Mouse (Mus musculus) layer of hippocampus, adult 9-10 months (tissue): ENCODE data around the gene Galnt10.

Experiments
- DNase-seq: peaks from one replicate; pipeline ENCODE4 v3.0.0; 2022; ENCODE audit warnings: low spot score

Galnt10 gene

DNA sequence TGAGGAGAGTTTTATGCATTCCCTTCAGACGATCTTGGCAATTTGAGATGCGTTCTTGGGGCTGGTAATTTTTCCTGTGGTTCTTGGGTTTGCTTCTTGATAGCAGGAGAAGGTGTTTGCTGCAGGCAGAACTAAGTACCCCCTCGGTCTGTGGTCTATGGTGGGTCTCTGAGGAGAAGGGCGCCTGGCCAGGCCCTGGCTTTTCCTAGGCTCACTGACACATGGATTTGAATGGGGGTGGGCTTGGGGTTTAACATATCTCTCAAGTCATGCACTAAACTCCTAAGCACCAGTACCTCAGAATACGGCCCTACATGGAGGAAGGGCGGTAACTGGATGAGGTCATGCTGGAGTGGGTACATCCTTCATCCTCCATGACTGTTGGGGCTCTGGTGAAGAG is 13.5 kb downstream of the Galnt10 start:
- DNase-seq, result no peak

GRCm38 (mm10) chr11:57660156-57660555 is 14.9 kb downstream of the Galnt10 start:
- no peak for DNase-seq

DNA sequence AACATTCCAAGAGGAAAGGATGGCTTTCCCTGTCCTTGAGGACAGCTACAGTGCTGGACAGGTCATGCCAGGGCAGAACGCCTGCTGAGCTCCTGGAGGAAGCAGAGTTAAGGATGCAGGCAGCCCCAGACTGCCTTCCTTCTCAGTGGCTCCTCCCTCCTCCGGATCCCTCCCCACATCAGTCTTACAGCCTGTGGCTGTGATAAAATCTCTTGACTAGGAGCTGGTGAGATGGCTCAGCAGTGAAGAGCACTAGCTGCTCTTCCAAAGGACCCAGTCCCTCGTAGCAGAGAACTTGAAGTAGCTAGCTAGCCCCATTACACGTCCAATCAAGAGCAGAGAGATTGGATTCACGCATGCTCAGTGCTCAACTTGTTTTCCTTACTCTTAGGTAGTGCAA is 15.6 kb downstream of the Galnt10 start:
- DNase-seq, result no peak

- no peak for DNase-seq
Observed at GRCm38 (mm10) chr11:57661492-57662229, 16.4 kb downstream of the Galnt10 start.

- DNase-seq, result no peak
Observed at GRCm38 (mm10) chr11:57662231-57662630, 17.0 kb downstream of the Galnt10 start.

DNA sequence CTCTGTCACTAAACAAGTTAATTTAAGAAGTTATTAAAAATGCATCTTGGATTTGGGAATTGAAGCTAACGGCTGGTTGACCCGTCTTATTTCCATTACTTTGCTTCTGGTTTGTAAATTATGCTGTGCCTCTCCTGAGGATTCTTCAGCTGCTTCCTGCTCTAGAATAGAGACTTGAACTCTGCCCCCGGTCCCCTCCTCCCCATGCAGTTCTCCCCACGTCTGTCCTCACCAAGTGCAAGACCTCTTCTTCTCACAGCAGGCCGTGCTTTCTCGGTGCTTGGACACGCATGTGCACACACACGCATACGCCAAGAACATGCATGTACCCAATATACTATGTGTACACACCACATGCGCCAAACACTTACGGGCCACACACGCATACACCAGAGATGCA is 18.0 kb downstream of the Galnt10 start:
- no peak for DNase-seq

DNA sequence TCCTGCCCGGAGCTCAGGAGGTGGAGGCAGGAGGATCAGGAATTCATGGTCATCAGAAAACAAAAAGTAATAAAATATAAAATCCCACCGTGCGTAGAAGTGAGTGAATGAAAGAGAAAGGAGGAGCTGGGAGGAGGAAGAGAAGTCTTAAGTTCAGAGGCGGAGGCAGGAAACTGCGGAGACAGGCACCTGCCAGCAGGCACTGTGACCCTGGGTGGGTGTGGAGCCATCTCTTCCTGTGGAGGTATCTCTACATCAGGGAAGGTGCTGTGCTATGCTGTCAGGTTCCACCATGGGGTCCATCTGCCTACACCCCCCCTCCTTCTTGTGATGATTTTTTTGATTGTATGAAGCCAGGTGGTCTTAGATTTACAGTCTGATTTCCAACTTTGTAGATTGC is 19.5 kb downstream of the Galnt10 start:
- DNase-seq, result no peak

DNA sequence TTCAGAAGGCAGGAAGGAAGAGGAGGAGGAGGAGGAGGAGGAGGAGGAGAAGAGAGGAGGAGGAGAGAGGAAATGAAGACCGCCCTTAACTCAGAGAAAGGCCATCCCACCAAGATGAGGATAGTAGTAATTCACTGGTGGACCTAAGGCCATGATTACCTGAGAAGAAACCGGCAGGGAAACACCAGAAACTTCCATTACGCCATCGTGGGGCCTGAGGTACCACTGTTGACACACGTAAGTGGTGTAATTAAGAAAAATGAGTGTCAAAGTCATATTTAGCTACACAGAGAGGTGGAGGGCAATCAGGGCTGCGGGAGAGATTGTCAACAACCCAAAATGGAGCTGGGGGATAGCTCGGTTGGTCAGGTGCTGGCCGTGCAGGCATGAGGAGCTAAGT is 23.0 kb downstream of the Galnt10 start:
- no peak for DNase-seq

DNA sequence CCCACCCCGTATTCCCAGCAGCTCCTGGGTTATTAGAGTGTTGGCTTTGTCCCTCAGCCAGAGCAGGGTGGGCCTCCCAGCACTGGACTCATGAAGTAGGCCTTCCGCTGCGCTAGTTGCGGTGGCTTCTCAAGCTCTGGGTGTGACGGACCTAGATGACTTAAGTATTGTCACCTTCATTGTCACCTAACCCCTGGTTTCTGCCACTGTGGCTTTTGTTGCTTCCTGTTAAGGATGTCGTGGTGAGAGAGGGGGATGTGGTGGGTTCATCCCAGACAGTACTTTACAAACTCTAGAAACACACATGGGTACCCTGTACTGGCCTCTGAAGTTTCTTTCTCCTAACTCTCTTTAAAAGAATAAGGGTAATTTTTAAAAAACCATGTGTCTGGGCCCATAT is 24.3 kb downstream of the Galnt10 start:
- DNase-seq, result no peak

- no peak for DNase-seq
Observed at GRCm38 (mm10) chr11:57671120-57671697, 26.0 kb downstream of the Galnt10 start.

- no peak for DNase-seq
Observed at GRCm38 (mm10) chr11:57671797-57672196, 26.6 kb downstream of the Galnt10 start.

GRCm38 (mm10) chr11:57672995-57673394 is 27.8 kb downstream of the Galnt10 start:
- DNase-seq, result no peak

- DNase-seq, result no peak
Observed at GRCm38 (mm10) chr11:57673977-57674687, 28.9 kb downstream of the Galnt10 start.

- DNase-seq, result no peak
Observed at GRCm38 (mm10) chr11:57677261-57677660, 32.0 kb downstream of the Galnt10 start.

GRCm38 (mm10) chr11:57682589-57682988 is 37.3 kb downstream of the Galnt10 start:
- DNase-seq, result no peak

GRCm38 (mm10) chr11:57683125-57683524 is 37.9 kb downstream of the Galnt10 start:
- DNase-seq, result no peak

DNA sequence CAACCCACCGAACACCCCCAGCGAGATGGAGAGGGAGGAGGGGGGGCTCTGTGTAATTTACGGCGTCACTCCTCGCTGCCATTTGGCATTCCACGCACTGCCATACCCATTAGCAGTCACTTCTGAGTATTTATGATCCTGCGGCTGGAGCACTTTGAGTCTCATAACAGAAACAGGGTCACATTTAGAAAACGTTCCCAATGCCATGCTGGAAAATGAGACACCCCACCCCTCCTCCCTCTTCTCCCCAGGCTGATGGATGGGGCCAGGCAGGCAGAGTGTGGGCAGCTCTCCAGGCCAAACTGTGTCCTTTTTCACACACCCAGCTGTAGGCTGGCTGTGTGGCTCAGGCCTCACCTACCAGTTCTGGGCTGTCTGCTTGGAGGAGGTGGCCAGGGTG is 38.7 kb downstream of the Galnt10 start:
- DNase-seq, result no peak

DNA sequence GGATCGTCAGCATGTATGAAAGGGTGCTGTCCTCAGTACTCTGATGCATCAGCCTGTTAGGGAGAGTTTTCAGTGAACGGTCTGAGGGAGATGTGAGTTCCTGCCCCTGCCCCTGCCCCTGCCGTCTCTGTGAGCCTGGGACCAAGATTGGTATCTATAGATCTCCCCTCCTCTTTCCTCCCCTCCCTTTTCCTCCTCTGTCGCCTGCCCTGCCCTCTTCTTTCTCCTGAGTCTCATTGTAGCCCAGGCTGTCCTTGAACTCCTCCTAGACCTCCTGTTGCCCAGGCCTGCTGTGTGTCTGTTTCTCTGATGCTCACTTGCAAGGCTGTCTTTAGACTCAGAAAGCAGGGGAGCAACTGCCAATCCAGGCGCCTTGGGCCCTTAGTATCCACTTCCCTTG is 39.6 kb downstream of the Galnt10 start:
- DNase-seq, result no peak

DNA sequence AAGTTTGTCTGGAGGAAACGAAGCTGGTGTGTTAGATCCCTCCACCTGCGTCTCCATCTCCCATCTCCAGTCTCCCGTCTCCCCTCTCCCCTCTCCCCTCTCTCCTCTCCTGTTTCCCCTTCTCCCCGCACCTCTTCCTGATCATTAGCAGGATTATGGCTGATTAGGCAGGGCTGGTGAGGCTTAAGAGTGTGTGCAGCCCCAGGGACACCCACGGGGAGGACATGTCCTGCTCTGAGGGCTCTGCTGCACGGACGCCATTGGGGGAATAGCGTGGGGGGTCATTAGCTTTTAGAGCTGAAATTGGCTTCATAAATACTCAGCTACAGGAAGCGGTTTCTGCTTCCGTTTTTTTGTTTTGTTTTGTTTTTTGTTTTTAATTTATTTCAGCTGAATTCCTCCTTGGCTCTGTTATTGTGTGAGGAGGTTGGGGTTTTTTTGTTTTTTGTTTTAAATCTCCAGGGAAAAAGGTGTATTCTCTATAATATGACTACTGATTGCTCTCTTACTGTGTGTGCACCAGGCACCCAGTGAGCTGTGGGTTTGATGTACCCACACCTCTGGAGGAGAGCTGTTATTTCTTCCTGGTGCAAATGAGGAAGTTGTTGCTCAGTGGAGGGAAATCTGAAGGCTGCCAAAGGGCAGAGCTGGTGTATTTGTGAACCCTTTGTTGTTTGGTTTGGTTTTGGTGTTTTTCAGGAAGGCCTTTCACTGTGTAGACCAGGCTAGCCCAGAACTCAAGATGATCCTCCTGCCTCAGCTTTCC is 40.6 kb downstream of the Galnt10 start:
- DNase-seq, result no peak

DNA sequence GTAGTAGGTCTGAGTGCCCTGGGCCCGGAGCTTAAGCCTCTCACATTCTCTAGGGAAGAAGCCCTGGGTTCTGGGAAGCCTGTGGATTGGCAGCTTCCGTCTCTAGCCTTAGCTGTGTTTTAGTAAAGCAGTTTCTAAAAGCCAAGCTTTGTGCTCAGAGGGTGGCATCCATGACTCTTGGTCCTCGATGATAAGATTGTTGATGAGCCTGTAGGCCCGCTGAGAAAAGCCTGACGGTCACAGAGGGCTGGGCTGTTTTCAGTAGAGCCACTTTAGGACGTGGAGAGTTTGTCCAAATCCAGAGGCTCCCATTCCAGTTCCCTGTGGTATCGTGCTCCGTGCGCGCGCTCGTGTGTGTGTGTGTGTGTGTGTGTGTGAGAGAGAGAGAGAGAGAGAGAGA is 41.6 kb downstream of the Galnt10 start:
- no peak for DNase-seq

DNA sequence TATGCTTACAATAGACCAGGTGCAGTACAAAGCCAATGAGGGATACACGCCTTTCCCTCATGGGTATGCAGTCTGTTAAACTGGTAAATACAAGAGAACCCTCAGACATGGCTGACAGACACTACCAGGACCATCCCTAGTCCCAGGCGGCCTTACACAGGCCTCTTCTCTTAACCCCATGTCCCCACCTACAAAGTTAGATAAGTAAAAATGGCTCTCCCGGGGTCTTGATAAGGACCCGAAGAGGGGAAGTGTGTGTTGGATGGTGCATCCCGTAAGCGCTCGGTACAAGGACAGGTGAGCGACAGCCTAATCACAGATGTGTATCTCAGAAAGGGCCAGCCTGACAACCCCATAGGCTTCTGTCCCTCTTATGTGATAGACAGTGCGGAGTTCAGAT is 42.0 kb downstream of the Galnt10 start:
- no peak for DNase-seq

DNA sequence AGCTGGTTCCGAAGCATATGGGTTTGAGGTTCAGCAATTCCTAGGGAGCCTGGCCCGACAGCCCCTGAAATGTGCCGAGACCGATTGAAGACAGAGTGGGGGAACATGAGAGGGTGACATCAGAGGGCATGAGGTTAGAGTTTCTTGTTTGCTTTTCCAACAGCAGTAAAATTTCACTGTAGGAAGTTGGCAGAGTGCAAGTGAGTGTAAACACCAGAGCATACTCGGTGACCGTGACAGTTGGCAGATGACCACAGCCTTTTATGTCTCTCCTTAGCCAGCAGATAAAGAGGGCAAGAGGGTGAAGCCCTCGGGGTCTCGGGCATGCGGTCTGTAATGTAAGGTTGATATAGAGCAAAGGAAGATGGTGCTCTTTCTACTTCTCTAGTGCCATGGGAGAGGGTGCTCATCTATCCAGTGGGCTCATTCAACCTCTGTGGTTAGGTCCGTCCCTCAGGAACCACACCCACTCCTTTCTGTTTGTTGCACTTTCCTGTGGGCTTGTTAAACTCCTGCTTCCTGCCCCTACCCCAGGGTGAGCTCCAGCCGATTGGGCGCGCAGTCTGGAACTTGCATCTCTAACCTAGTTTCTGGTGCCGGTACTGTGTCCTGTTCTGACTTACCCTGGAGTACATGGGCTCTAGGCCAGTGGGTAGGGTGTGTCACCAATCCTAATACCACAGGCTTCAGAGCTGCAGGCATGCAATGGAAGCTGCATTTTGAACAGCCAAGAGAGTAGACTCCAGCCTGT is 43.1 kb downstream of the Galnt10 start:
- no peak for DNase-seq
